Mouse (Mus musculus) thymus, postnatal 25 days (tissue): ENCODE data around the gene Als2cr12.
"Not testable (repeated sequence)": the region's sequence is repeated elsewhere in the genome, so short reads cannot be mapped to it uniquely, and the experiment has no call there.

ENCODE experiments used
- DNase-seq: peaks from one replicate; pipeline ENCODE4 v3.0.0; 2022

Als2cr12 gene

DNA sequence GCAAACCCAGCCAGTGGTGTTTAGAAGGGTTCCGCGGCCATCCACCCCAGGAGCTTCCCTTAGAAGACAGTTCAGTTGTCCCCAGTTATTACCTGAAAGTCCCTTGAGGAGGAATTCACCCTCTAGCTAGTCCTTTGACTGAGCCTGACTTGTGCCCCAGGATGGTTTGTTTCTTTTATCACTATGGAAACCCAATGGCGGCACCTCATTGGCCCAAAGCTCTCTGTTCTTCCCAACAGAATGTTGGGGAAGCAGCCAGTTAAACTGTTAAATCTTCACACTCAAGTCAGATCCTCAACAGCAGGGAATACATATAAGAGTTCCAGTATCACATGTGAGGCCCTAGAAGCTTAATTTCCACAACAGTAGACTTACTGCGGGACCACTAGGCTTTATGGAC is at the start of gene Als2cr12:
Gene Als2cr12 (minus strand): TSS at position 180 of the 400 bp plus-strand sequence.
- DNase-seq: not testable (repeated sequence)

DNA sequence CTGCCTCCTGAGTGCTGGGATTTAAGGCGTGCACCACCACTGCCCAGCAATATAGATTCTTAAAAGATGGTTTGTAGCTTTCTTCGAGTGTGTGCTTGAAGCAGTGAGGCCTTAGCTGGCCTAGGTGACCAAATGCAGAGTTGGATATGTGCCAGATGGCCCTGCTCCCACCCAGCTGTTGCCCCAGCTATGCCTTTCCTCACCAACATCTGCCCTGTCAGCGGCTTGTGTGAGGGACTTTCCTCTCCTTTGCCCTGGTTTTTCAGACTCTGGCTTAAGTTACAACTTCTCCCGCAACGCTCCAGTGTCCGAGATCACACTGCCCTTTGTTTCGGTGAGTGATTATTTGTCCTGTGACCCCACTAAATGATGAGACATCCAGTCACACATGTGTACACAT is 48.9 kb upstream of the Als2cr12 start:
- no peak for DNase-seq

DNA sequence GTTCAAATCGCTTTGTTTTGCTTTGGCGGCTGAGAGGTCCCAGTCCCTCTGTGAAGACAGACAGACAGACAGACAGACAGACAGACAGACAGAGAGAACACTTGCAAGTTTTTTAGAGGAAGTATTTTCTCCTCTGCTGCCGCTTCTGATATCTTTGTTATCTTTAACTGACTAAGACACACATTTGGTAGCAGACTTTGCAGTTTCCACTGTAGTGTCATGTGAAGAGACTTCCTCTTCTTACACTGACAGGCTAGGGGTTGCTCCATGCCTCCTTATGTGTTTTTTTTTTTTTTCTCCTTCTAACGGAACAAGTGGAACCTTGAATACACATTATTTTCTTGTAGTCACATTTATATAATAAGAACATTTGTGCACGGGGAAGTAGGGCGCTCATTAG is 47.5 kb upstream of the Als2cr12 start:
- DNase-seq: no peak

DNA sequence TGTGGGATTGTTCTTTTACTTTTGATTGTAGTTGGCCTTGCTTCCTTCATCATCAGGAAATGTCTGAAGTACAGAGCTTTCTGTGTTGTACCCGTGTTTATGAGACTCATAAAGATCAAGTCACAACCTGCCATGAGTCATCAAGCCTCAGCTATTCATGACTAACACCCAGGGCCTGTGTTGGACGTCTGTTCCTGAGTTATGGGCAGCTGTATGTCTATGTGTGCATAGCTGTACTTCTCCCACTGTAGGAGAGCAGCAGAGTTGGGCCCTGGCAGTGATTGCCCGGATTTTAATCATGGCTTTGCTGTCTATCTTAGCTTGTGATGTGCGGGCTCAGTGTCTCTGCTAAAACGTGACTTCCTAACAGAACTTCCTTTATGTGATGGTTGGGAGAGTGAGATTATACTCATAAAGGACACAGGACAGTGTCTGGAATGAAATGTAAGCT is 46.8 kb upstream of the Als2cr12 start:
- no peak for DNase-seq

DNA sequence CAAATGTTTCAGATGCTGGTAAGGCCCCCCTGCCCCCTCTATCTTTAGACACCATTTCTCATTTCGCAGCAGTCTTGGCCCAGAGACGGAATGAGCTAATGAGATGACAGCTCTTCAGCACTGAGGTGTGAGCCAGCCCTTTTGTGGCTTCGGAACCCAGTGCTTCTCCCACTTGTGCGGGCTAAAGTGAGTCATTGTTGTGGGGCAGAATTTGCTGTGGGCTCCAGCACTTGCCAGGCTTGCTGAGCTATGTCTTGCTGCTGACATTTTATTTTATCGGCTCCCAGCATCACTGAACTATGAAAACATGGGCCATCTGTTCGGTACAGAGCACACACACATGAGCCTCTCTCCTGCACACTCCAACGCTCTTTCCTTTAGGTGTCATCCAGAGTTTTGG is 43.7 kb upstream of the Als2cr12 start:
- no peak for DNase-seq

DNA sequence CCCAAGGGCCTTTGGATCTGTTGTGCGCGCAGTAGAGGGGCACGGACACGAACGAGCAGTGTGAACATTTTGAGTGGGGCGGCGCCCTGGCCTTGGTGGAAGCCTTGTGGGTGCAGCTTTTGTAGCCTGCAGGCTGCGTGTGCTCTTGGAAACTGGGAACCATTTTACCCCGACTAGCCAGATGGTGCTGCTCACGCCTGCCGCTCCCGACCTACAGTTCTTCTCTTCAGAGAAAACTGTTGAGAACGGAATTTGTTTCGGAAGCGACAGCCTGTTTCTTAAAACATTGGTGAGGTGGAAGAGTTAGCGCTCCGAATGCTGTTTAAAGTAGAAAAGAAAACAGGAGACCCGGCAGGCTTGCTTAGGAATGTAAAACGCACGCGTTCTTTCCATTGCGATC is 41.2 kb upstream of the Als2cr12 start:
- no peak for DNase-seq

DNA sequence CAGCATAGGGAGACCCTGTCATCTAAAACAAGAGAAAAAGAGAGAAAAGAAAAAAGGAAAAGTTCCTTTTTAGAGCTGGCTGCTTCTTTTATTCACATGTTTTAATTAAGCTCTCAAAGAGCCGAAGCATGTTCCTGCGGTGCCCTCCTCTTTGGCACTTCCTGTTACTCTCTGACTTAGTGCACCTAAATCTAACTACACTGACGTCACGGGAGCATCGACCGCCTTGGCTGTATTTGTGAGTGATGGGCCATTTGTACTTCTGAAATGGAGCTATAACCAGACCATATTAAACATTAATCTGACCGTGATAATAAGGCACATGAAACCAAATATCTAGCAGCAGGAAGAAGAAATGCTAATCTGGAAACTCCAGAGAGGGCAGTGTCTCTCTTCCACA is 40.2 kb upstream of the Als2cr12 start:
- DNase-seq: no peak

DNA sequence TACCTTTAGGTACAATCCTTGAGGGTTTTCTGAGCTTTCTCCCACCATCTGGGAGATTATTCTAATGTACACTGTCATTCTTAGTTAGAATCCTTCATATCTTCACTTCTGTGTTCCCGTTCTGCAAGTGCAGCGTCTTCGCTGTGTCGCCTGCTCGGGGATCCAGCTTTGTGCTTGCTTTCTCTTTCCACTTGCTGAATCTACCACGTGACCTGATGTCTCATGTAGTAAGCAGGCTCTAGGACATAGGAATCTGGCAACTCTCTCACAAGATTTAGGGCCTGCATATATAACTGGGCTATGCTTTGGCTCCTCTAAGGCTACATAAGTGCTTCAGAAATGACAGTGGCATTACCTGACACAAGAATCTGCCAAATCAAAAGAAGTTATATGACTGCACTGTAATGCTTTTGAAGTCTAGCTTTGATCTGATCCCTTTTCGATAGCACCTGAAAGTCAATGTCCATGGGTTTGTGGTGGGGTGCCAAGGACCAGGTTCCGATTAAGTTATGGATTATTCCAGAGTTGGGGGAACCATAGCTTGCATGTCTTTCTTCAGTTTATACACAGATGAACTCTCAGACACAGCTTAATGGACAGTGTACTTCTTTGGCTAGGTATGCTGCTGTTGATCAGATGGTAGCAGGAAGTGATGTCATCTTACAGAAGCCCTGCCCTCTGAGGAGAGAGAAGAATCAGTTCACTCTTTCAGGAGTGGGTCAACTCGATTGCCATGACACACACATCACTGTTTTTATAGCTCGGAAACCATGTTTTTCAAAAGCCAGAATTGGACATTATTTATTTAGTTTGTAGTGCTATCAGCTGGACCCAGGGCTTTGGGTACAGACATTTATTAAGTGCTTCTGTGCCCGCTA is 38.5 kb upstream of the Als2cr12 start:
- no peak for DNase-seq

DNA sequence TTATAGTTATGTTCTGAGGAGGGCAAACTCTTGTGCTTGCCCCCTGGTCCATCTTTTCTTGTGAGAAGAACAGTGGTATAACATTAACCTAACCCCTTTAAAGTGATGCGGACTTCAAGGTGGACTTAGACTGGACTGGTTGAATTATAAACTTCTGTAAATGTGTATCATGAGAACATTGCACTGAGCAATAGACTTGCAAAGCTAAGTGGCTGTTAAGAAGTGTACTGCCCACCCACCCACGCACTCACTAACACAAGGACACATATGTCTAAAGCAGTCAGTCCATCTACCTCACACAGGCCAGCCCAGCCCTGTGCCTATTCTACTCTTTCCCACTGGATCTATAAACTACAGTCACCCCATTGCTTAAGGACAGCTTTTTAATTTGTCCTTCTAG is 37.8 kb upstream of the Als2cr12 start:
- DNase-seq: no peak

DNA sequence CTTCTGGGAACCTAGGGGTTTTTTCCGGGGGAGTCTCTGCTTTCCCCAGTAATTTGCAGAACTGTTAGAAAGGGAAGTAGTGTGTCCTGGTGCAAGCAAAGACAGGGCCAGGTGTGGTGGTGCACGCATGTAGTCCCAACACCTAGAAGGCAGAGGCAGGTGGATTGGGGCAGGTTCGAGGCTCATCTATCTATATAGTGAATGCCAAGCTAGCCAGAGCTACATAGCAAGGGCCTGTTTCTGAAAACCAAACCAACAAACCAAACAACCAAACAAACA is 32.7 kb upstream of the Als2cr12 start:
- DNase-seq: no peak

DNA sequence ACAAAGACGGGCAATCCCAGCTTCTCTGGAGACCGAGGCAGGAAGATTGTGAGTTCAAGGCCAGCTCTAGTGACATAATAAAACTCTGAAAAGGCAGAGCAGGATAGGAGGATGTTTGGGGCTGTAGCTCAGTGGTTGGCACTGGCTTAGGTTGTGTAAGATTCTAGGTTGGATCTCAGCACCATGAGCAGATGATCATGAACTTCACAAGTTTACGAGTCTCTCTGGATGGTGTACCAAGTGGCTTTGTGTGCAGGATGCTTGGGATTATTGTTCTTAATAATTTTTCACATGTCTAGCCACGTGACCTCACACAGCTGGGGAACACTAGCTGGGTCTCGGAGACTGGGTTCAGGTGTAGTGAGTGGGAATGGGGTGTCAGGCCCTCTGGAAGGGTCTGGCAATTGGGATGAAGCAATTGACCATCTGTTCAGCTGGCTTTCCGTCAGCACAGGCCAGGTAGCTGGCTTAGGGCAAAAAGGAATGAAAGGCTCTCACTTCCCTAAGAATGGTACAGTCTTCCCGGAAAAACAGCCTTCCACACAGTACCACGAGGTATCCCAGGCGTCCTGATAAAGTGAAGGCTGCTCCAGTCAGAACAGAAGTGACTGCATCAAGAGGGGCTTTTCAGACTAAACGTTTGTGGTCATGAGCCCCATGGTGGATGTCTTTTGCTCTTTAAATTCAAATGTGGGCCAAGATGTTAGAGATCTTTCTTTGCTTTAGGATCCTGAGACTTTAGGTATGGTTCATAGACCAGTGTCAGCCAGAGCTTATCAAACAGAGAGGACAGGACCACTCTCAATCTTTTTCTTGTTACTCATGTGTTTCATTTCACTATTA is 32.2 kb upstream of the Als2cr12 start:
- DNase-seq: no peak

DNA sequence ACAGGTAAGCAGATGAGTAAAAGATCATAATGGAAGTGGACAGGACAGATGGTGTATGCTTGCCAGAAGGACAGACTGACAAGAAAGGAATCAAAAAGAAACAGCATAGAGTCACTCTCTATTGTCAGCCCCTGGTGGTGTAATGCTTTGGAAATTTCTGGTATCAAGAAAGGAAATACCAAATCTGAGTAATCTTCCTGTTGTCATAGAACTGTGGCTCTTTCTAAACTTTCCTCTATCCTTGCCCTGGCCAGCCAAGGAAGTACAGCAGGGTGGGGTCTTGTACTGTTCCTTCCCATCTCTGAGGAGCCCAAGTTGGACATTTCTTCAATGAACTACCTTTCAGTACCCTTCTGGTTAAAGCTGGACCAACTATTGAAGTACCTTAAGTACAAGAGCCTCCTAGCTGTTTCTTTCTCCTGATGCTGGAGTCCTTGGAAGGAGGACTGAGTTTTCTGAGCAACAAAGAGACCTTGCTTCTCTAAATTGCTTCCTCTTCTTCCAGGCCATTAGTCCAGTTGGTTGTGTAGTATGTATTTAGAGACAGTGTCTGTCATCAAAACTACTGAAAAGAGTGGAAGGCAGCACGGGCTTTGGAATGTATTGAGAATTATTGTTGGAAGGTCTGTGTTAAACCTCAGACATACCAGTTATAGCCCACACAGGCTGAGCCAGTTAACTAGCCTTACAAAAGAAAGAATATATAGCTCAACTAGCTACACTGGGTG is 31.4 kb upstream of the Als2cr12 start:
- DNase-seq: no peak

DNA sequence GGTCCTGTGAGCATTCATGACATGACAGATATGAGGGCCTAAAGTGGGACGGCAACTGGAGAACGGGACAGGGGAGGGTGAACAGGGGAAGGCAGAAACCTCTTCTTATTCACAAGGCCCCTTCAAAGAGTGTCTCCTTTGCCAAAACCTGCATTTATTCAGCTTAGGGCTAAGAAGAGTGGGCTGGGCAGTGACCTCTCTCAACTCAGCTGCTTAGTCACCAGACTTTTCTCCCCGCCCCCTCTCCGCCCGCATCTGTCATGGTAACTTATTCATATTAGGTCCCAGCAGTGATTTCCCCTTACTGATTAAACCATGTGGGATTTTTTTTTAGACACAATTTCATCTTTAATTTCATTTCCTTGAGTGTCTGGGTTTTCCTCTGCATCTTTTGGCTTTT is 30.0 kb upstream of the Als2cr12 start:
- no peak for DNase-seq

DNA sequence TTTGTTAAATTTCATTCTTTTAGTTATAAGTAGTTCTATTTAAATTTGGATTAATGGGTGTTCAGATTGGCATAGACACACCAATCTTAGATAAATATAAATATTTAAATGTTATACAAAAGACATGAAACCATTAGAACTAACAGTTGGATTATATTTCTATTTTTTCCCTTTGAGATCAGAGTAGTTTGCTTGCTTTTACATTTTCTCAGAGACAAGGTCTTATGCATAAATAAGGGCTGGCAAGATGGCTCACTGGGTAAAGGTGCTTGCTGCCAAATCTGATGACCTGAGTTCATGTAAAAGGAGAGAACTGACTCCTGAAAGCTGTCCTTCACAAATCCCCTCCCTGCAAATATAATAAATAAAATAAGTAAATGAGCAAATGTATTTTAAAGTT is 29.3 kb upstream of the Als2cr12 start:
- DNase-seq: no peak

DNA sequence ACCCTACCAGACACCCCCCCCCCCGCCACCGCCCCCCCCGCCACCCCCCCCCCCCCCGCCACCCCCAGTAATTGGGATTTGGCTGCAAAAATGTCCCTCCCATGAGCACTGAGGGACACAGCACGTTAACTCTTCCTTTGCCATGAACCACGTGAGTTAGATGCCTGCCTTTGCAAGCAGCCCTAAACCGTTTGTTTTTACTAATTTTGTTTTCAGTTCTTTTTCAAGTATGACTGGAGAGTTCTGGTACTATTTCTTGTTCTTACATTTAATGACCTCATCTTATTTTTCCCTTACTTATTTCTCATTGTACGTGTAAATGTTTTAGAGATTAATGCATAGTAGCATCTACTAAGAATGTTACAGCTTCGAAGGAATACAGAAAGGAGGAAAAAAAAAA is 28.7 kb upstream of the Als2cr12 start:
- DNase-seq: no peak

DNA sequence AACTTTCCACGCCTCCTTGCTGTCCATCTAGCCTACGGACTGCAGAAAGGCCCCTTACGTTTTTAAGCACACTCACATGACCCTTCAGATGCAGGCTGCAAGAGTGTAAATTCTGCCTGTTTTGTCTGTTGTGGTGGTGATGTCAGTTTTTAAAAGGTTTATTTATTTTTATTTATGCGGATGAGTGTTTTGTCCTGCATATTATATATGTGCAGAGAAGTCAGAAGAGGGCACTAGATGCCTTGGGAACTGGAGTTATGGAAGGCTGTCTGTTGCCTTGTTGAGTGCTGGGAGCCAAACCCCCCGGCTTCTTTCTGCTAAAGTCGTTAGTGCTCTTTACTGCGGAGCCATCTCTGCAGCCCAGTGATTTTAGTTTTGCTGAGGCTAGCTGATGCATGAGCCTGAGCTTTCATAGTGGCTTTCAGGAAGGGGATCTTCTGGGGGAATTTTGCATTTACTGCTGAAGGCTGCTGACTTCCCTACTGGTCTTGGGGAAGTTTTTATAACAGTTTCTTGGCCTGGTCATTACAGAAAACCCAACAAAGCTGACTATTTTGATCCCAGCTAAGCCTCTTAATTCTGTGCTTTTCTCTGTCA is 28.1 kb upstream of the Als2cr12 start:
- DNase-seq: no peak

DNA sequence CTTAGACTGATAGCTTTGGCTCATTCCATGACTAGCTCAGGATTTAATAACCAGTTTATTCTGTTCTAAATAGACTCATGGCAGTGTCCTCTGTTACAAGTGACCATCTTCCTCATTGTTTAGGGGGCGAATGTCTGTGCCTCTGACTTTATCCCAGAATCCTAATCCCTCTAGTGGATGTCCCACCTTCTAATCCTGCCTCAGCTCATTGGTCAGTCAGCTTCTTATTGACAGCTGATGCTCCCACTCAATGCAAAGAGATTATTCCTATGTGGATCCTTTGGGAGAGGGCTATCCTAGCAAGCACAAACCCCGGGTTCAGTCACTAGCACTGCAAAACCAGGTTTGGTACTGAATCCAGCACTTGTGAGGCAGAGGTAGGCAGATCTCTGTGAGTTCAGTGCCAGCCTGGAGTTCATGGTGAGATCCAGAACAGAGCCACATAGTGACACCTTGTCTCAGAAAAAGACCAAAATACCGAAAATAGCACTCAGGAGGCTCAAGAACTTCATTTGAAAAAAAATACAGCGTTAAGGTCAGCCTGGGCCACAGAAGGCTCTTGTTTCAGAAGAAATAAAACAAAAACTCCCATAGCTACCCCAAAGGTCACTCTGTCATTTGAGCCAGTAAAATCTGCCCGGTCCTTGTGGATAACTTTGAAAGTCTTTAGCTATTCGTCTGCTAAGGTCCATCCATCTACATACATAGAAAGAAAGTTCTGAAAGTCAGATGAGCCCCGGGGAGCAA is 27.4 kb upstream of the Als2cr12 start:
- no peak for DNase-seq

DNA sequence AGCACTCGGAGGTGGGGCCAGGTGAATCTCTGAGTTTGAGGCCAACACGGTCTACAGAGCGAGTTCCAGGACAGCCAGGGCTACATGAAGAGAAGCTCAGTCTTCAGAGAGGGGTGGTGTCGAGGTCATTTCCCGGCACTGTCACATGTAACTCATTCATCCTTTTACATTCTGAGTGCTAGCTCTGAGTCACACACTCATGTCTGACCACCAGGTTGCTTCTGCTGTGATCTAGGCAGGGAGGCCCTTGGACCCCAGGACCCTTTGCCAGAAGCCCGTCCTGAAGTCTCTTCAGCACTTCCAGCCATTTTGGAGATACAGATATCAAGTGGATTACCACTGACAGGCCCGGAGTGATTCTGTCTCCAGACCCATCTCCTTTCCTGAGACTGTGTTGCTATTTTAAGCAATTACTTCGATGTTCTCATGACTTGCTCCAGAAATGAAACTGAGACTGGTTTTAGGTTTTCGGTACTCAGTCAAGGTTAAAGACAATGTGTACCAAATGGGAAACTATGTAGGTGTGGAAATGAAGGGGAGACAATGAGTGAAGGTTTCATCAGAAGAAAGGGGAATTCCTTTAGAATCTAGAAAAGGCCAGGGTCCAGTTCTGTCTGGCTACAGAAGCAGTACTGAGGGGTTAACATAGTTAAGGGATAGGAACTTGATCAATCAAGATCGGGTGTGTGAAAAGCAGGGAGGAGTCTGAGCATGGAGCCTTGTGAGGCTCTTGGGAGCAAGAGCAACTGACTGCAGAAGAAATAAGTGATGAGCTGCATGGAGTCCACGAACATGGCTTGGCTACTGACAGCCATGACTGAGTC is 26.5 kb upstream of the Als2cr12 start:
- no peak for DNase-seq

DNA sequence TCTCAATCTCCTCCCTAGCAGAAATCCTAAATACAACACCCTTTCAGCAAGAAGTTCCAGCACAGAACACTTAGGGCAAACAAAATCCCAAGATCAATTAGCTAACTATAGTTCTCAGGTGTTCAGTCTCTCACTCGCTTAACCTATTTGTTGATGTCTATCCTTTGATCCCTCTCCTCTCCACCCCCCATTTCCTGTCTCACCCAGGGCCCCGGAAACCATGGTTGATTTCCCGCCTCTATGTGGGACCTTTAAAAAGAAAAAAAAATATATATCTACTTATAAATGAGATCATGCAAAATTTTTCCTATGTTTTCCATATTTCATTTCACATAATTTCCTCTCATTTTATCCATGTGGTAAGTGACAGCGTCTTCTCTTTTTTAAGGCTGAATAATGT is 25.2 kb upstream of the Als2cr12 start:
- peak; percentile 74 for DNase-seq

DNA sequence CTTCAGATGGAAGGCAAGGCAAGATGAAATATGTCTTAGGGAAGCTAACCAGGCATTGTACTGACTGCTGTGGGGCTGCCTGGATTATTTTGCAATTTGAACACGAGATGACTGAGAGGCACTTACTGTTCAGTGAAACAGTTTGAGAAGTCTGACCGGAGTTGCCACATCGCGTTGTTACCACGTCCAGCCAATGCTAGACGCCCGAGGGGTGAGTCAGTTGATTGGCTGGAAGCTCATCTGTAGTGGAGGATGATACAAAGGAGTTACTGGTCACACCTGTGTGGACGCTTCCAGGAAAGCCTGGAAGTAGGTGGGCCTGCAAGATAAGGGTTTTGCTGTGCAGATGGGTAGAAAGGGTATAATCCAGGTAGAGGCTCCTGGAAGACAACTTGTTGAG is 24.3 kb upstream of the Als2cr12 start:
- no peak for DNase-seq

DNA sequence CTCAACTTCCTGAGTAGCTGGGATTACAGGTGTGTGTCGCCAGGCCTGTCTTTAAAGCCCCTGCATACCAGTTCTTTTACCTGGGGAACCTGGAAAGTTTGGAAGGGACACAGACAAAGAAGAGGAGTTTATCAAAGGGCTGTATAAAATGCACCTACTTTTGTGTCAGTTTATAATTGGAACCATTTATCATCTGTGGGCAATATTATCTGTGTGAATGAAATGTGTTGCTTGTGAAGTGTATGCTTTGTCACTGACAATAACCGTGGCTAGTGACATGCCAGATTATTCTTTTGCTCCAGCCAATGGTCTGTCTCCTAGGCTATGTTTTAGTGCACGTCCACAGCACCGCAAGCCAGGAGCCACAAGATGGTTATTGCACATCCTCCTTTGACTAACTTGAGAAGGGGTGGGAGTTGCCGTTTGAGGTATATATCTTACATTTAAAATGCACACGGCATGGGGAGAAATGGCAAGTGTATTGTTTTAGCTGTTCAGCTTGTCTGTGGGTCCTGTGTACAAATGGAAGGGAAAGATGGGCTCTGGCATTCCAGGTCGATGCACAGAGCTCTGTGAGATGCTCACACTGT is 23.7 kb upstream of the Als2cr12 start:
- no peak for DNase-seq
